Mouse (Mus musculus): ENCODE results near the gene Tnnt3. TPM values are rescaled to one million over a fixed set of nuclear protein-coding genes. Genes with fewer than 3 reads are reported as not detected.

The Tnnt3 gene
- polyA plus RNA-seq, 1 experiment: 2.2 TPM

DNA sequence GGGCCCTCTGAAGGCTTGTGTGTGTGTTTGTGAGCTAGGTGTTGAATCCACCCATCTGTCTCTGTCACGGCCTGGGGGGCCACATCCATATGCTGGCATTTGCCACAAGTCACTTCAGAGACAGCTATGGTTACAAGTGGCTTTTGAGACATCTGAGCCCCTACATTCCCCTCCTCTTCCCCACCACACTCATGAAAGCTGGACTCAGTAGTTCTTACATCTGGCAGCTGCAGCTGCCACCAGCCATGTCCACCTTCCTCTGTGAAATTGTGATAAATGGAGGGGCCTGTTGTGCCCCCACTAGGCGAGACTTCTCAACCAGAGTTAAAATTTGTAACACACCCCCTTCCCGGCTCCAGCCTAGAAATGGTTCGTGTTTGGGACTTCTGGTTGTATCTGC, 39.7 kb downstream of the Tnnt3 start:
- Histone ChIP-seq H3K36me3 (ENCODE audit: control insufficient read depth, insufficient read depth, low read length) (peaks cover 8% of the 10 kb centered on the region), H3K4me3 (ENCODE audit: control insufficient read depth, insufficient read depth, low read length) (no peak overlapping the region), H3K27ac (ENCODE audit: control insufficient read depth, insufficient read depth, low read length) (no peak overlapping the region), H3K4me1 (replicated peaks; ENCODE audit: control insufficient read depth, insufficient read depth, low read length) (peaks cover 13% of the 10 kb centered on the region), H3K27me3 (ENCODE audit: control insufficient read depth, insufficient read depth, low read length) (no peaks in the 10 kb centered on the region)
- no peak for DNase-seq
- TF ChIP-seq CTCF (IDR thresholded peaks at IDR 0.05; ENCODE audit: borderline replicate concordance, control insufficient read depth, extremely low read depth, insufficient read depth, low read length, poor library complexity) (no peak), POLR2A (IDR thresholded peaks at IDR 0.05; ENCODE audit: control insufficient read depth, extremely low read depth, insufficient read depth, low read length, poor library complexity) (no peak)
- 40% methylated on average over 4 of the region's 4 CpGs for WGBS

DNA sequence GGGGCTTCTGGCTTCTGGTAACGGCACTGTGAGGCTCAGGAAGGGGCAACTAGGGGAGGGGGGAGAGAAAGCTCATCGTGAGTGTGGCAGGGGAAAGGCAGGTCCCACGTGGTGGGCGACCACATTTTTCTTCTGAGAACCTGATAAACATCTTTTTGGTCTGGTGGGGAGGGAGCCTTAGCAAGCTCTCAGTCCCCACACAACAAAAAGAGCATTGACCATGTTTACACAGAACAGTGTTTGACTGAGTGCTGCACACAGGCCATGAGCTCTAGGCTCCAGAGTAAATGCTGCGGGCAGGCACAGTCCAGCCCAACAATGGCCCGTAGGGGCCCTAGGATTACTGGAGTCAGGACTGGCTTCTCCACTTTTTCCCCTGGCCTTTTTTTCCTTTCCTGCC, 40.1 kb downstream of the Tnnt3 start:
- H3K27ac ChIP-seq (ENCODE audit: control insufficient read depth, insufficient read depth, low read length): no peak overlapping the region
- H3K27me3 ChIP-seq (ENCODE audit: control insufficient read depth, insufficient read depth, low read length): no peaks in the 10 kb centered on the region
- peaks cover 8% of the 10 kb centered on the region for H3K36me3 ChIP-seq (ENCODE audit: control insufficient read depth, insufficient read depth, low read length)
- 35% methylated on average over 6 of the region's 6 CpGs for WGBS
- no peak overlapping the region for H3K4me3 ChIP-seq (ENCODE audit: control insufficient read depth, insufficient read depth, low read length)
- DNase-seq: no peak
- peaks cover 9% of the 10 kb centered on the region for H3K4me1 ChIP-seq (replicated peaks; ENCODE audit: control insufficient read depth, insufficient read depth, low read length)
- TF ChIP-seq CTCF (IDR thresholded peaks at IDR 0.05; ENCODE audit: borderline replicate concordance, control insufficient read depth, extremely low read depth, insufficient read depth, low read length, poor library complexity) (no peak), POLR2A (IDR thresholded peaks at IDR 0.05; ENCODE audit: control insufficient read depth, extremely low read depth, insufficient read depth, low read length, poor library complexity) (no peak)

DNA sequence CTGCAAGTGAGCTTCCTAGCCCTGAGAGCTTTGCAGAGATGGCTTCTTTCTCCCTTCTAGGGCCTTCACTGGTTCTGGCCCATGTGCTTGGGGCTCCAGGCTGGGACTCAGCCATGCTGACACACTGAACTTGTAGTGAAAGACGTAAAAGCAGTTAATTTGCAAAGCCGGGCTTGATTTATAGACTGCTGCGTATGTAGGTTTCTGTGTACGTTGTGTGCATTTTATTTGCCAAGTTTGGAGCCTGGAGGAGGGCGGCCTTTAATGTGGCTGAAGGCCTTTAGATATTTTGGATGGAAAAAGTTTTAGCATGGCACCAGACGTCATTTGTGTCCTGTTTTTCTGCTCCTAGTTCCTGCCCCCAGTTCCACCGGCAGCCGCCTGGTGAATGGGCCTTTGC, 41.2 kb downstream of the Tnnt3 start:
- Histone ChIP-seq H3K4me3 (ENCODE audit: control insufficient read depth, insufficient read depth, low read length) (no peak overlapping the region), H3K4me1 (replicated peaks; ENCODE audit: control insufficient read depth, insufficient read depth, low read length) (peaks cover 5% of the 10 kb centered on the region), H3K27ac (ENCODE audit: control insufficient read depth, insufficient read depth, low read length) (no peak overlapping the region), H3K36me3 (ENCODE audit: control insufficient read depth, insufficient read depth, low read length) (peaks cover 8% of the 10 kb centered on the region), H3K27me3 (ENCODE audit: control insufficient read depth, insufficient read depth, low read length) (no peaks in the 10 kb centered on the region)
- TF ChIP-seq POLR2A (IDR thresholded peaks at IDR 0.05; ENCODE audit: control insufficient read depth, extremely low read depth, insufficient read depth, low read length, poor library complexity): no peak
- no peak for TF ChIP-seq CTCF (IDR thresholded peaks at IDR 0.05; ENCODE audit: borderline replicate concordance, control insufficient read depth, extremely low read depth, insufficient read depth, low read length, poor library complexity)
- 96% methylated on average over 8 of the region's 8 CpGs for WGBS
- DNase-seq: no peak

DNA sequence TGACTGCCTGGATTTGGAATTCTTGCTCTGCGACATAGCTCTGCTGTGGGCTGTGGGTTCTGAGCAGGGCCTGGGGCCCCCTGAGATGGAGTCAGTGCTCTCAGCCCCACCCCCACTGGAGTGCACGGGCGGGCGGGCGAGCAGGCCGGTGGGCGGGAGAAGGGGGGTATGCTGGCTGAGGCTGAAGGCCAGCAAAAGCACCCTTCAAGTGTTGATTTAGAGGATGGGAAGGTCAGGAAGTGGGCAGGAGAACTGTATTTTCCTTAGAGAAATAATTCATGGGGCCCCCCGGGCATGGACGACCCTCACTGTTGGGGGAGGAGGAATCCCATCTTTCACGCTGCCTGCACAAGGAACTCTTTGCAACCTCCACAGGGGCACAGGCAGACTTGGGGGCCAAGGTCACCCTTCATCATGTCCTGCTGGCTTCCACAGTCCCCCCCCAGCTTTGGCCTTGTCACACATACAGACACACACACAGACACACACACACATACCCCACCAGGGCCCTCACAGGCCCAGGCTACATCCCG, 44.2 kb downstream of the Tnnt3 start:
- H3K4me3 ChIP-seq (ENCODE audit: control insufficient read depth, insufficient read depth, low read length): no peak overlapping the region
- DNase-seq: no peak
- H3K36me3 ChIP-seq (ENCODE audit: control insufficient read depth, insufficient read depth, low read length): peaks cover 8% of the 10 kb centered on the region
- H3K4me1 ChIP-seq (replicated peaks; ENCODE audit: control insufficient read depth, insufficient read depth, low read length): peaks cover 5% of the 10 kb centered on the region
- TF ChIP-seq CTCF (IDR thresholded peaks at IDR 0.05; ENCODE audit: borderline replicate concordance, control insufficient read depth, extremely low read depth, insufficient read depth, low read length, poor library complexity) (no peak), POLR2A (IDR thresholded peaks at IDR 0.05; ENCODE audit: control insufficient read depth, extremely low read depth, insufficient read depth, low read length, poor library complexity) (no peak)
- H3K27ac ChIP-seq (ENCODE audit: control insufficient read depth, insufficient read depth, low read length): no peak overlapping the region
- WGBS: 90% methylated on average over 11 of the region's 11 CpGs
- no peaks in the 10 kb centered on the region for H3K27me3 ChIP-seq (ENCODE audit: control insufficient read depth, insufficient read depth, low read length)

DNA sequence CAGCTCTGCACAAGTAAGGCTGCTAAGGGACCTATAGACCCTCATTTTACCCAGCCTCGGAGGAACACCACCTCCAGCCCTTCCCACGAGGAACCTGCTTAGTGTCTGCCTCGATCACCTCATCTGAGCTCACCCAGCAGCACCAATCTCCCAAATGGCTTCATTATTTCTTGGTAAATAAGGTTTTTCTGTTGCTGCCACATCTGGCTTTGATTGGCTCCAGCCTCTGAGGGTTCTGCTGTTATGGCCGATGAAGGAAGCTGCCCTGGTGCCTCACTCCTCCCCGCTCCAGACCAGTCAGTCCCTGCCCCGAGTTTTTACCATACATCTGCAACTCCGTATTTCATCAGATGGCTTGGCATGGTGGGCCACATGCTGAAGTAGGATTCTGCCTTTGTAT, 47.3 kb downstream of the Tnnt3 start:
- Histone ChIP-seq H3K36me3 (ENCODE audit: control insufficient read depth, insufficient read depth, low read length) (peaks cover 3% of the 10 kb centered on the region), H3K27ac (ENCODE audit: control insufficient read depth, insufficient read depth, low read length) (no peak overlapping the region), H3K4me1 (replicated peaks; ENCODE audit: control insufficient read depth, insufficient read depth, low read length) (no peaks in the 10 kb centered on the region), H3K4me3 (ENCODE audit: control insufficient read depth, insufficient read depth, low read length) (no peak overlapping the region), H3K27me3 (ENCODE audit: control insufficient read depth, insufficient read depth, low read length) (no peaks in the 10 kb centered on the region)
- 95% methylated on average over 7 of the region's 7 CpGs for WGBS
- DNase-seq: no peak
- TF ChIP-seq CTCF (IDR thresholded peaks at IDR 0.05; ENCODE audit: borderline replicate concordance, control insufficient read depth, extremely low read depth, insufficient read depth, low read length, poor library complexity) (no peak), POLR2A (IDR thresholded peaks at IDR 0.05; ENCODE audit: control insufficient read depth, extremely low read depth, insufficient read depth, low read length, poor library complexity) (no peak)

DNA sequence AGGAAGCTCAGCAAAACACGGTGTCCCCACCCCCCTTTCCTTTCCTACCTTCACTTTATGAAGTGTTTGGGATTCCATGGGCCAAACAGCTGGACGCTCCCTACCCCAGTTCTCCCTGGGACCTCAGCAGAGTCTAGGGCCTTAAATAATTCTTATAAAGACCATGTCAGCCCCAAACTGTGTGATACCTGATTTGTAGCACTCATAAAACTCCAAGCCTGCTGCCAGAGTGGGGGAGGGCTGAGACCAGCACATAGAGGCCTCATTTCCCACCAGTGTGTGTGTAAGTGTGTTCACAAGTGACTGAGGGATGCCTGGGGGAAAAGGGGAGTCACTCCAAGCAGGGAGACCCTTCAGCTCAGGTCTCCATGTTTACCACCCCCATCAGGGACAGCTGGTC, 49.2 kb downstream of the Tnnt3 start:
- WGBS: 72% methylated on average over 2 of the region's 2 CpGs
- TF ChIP-seq POLR2A (IDR thresholded peaks at IDR 0.05; ENCODE audit: control insufficient read depth, extremely low read depth, insufficient read depth, low read length, poor library complexity) (no peak), CTCF (IDR thresholded peaks at IDR 0.05; ENCODE audit: borderline replicate concordance, control insufficient read depth, extremely low read depth, insufficient read depth, low read length, poor library complexity) (no peak)

DNA sequence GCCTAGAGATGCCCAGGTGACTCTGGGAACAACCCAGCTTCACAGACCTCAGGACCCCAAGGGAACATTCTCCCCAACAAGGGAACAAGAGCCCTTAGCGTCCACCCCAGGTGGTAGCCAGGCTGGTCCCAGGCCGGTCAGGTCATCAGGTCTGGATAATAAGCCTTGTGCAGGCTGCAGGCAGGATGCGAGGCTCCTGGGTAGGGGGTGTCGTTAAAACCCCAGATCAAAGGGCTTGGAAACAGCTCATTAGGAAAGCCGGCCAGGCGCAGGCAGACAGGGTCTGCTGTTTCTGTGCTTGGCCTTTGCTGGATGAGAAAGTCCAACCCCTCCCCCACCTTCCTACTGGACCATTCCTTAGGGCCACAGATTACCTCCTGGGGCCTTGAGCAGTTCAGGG, 50.1 kb downstream of the Tnnt3 start:
- 96% methylated on average over 6 of the region's 6 CpGs for WGBS
- H3K36me3 ChIP-seq (ENCODE audit: control insufficient read depth, insufficient read depth, low read length): no peaks in the 10 kb centered on the region
- no peak overlapping the region for H3K4me3 ChIP-seq (ENCODE audit: control insufficient read depth, insufficient read depth, low read length)
- TF ChIP-seq CTCF (IDR thresholded peaks at IDR 0.05; ENCODE audit: borderline replicate concordance, control insufficient read depth, extremely low read depth, insufficient read depth, low read length, poor library complexity) (no peak), POLR2A (IDR thresholded peaks at IDR 0.05; ENCODE audit: control insufficient read depth, extremely low read depth, insufficient read depth, low read length, poor library complexity) (no peak)
- DNase-seq: no peak
- H3K27me3 ChIP-seq (ENCODE audit: control insufficient read depth, insufficient read depth, low read length): no peaks in the 10 kb centered on the region
- H3K27ac ChIP-seq (ENCODE audit: control insufficient read depth, insufficient read depth, low read length): no peak overlapping the region
- peaks cover 1% of the 10 kb centered on the region; the same call in 1 of the 2 replicates for H3K4me1 ChIP-seq (replicated peaks; ENCODE audit: control insufficient read depth, insufficient read depth, low read length)

More for the DNA sequence above, 49.2 kb downstream of the Tnnt3 start:
- DNase-seq: no peak
- no peak overlapping the region for H3K27ac ChIP-seq (ENCODE audit: control insufficient read depth, insufficient read depth, low read length)
- no peaks in the 10 kb centered on the region for H3K36me3 ChIP-seq (ENCODE audit: control insufficient read depth, insufficient read depth, low read length)
- H3K4me1 ChIP-seq (replicated peaks; ENCODE audit: control insufficient read depth, insufficient read depth, low read length): no peaks in the 10 kb centered on the region
- no peaks in the 10 kb centered on the region for H3K27me3 ChIP-seq (ENCODE audit: control insufficient read depth, insufficient read depth, low read length)
- no peak overlapping the region for H3K4me3 ChIP-seq (ENCODE audit: control insufficient read depth, insufficient read depth, low read length)

Data from thymus, adult 2 months (tissue).